Mouse (Mus musculus): ENCODE data around the gene D17H6S53E.
"Not testable (repeated sequence)": the region's sequence is repeated elsewhere in the genome, so short reads cannot be mapped to it uniquely, and the experiment has no call there.

The D17H6S53E gene

DNA sequence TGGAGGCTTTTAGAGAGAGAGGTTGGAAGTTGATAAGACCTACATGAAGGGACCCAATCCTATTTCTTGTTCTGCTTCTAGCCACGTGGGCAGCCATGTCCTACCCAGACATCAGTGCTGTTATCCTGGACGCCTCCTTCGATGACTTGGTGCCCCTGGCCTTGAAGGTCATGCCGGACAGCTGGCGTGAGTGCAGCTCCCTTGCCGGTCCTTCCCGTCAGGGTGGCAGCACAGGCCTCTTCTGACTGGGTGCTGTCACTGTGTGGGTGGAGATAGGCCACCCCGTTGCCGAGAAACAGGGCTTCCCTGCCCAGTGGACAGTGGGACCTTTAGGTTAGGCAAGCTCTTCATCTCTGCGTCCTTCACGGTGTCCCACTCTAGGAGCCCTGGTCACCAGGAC lies 25.0 kb upstream of the D17H6S53E start:
- DNase-seq (ENCODE audit: low read depth, low spot score): no peak

DNA sequence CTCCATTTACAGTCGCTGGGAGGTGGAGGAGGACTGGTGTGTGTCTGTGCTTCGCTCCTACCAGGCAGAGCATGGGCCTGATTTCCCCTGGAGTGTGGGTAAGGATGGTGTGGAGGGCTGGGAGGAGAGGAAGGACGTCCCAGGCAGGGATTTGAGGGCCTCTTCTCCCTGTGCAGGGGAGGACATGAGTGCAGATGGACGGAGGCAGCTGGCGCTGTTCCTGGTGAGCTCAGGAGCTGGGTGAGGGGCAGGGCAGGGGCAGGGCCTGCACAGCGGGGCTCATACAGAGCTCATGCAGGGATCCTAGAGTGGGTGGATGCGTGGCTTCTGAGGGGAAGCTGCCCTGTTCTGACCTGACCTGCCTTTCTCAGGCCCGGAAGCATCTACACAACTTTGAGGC lies 23.9 kb upstream of the D17H6S53E start:
- DNase-seq (ENCODE audit: low read depth, low spot score): no peak

DNA sequence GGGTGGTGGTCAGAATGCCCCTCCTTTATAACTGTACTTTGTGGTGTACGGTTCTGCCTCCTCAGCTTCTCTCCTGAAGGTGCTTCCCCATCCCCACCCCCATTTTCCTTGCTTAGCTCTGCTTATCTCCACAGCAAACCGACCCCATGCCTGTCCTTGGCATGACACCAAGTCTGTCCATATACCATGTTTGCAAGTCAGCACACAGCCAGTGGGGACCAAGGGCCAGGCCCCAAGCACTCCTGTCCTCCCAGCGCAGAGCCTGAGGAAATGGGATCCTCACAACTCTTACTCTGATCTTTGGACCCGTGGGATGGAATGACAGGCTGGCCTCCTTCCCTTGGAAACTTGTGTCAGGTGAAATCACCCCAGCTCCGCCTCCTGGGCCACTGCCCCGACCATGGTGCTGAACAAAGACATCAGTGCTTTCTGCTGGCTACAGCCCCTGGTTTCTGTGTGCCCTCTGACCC lies 22.9 kb upstream of the D17H6S53E start:
- DNase-seq (ENCODE audit: low read depth, low spot score): no peak

DNA sequence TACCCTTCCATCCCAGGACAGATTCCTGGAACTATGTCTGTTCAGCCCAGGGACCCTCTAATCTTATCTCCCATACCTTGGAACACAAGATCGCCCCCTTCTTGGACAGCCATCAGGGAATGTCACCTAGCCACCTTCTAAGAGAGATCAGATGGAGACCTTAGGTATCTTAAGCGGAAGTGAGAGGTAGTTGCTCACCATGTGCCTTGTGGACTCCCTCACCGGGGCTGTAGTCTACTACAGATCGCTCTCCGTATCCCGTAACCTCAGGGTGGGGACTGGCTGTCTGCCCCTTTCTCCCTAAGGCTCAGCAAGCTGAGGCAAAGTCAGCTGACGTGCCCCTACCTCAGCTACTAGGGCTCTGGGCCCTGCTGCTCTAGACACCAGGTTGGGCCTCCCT lies 22.1 kb upstream of the D17H6S53E start:
- DNase-seq (ENCODE audit: low read depth, low spot score): no peak

DNA sequence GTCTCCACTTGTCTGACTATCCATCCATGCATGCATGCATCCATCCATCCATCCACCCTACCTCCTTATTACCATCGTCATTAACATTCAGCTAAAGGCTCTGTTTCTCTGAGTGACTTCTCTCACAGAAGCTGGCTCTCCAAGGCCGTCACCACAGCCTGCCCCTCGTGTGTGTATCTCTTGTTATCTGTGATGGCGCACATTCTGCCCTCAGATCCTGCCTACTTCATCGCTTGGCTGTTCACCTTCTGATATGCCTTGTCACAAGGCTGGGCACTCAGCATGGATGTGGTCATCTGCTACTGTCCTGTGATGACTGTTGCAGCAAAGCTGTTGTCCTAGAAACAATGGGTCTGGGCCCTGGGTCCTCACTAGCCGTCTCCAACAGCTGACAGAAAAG lies 21.4 kb upstream of the D17H6S53E start:
- DNase-seq (ENCODE audit: low read depth, low spot score): no peak

DNA sequence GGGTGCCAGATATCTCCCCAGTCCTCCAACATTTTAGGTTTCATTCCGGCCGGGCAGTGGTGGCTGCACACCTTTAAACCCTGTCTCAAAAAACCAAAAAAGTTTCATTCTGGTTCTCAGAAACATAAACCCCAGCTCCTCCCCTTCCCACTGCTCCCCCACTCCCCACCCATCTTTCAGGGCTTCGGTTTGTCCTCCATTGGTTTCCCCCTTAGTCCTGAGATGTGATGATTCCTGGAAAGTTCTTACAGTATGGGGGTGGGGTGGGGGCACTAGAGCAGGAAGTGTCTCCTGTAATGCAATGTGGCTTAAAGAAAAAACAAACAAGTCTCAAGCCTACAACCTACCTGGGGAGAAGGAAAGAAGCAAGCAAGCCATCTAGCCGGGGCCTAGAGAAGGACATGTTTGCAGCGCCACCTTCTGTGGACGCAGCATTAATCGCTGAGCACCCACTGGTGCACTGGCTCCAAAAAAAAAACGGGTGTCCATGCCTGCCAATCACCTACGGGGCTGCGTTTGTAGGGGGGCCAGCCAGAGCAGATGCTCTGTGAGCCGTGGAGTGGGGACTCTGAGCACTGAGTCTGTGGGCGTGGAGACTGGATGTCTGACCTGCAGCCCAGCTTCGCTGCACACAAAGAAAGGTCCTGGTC lies 20.3 kb upstream of the D17H6S53E start:
- peak; percentile 35 for DNase-seq (ENCODE audit: low read depth, low spot score)

DNA sequence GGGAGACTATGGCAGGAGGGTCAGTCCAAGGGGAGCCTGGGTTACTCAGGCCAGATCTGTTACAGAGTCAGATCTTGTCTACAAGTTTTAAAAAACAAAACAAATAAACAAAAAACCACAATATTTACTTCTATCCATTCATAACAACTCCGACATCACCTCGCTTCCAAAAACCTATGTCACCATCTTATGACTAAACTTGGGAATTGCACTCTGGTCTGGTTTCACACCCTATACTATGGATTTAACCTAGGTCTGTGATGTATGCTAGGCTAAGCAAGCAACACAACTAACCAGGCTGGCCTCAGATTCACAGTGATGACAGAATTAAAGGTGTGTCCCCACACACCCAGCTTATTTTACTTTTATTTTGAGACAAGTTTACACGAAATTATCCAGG lies 19.7 kb upstream of the D17H6S53E start:
- no peak for DNase-seq (ENCODE audit: low read depth, low spot score)

DNA sequence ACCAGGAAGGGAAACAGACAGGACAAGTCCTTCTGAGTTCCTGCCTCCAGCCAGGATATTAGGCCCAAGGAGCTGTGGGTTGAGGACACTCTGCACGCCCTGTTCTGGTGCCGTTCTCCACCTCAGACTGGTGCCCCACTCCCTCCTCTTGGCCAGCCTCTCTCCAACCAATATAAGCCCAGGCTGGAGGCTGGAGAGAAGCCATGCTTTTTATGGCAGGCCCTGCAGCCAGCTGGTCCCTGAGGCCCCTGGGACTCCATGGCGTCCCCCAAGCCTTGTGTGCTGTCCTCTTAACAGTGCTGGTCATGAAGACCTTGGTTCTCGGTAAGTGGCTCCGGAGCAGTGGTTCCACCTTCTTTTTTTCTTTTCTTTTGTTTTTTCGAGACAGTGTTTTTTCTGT lies 18.1 kb upstream of the D17H6S53E start, which contains the start of gene Ly6g5c:
TSS of gene Ly6g5c (plus strand) at position 183 of the 400 bp plus-strand sequence.
- no peak for DNase-seq (ENCODE audit: low read depth, low spot score)

DNA sequence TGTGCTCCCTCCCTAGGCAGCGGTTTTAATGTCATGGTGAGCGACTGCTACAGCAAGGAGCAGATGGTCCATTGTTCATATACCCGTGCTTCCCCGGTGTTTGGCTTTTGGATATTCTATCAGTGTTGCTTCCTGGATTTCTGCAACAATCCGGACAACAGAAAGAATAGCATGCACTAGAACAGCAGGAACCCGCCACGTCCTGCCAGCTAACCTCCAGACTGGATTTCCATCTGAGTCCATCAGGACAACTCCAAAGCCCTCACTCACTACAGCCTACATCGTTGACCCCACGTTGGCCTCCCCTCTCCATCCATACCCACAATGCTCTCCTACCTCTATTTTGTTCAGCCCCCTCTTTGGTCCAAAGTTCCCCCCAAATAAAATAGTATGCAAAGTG lies 14.4 kb upstream of the D17H6S53E start:
- no peak for DNase-seq (ENCODE audit: low read depth, low spot score)

DNA sequence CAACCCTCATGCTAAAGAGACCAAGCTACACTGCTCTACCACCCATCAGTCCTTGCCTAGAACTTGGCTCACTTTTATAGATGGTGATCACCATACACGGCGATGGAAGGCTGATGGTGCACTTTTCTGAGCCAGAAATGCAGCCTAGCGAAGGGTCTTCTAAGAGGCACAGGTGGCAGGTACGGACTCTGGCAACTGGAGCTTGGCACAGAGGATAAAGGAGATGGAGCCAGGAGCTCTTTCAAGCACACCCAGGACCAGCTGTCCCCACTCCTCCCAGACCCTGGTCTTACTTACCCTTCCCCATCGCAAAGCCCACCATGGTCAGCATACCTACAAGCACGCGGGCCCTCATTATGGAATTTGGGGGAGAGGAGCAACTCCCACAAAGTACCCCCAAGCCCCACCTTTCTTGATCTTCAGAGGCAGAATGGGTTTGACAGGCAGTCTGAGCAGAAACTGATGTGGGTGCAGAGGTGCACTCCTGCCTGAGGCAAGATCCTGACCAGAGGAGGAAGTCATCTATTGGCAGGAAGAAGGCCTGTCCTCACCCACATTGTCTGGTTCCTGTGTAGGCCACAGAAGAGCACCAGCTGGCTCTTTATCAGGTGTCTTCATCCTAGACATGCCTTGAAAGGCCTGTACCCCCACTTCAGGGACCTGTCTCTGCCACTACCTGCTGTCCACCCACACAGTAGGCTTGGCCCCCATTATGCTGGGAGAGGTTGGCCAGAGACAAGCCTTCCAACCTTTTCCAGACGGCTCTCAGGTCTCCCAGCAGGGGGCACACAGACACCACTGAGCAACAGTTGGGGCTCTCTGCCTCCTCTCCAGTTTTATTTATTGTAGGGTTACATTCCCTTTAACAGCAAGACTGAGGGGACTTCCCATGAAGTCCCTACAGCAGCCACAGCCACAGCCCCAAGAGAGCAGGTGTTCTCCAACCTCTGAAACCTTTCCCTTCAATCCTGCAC lies 10.8 kb upstream of the D17H6S53E start, which contains the start of gene Ly6g5b:
TSS of gene Ly6g5b (minus strand) at position 383 of the 974 bp plus-strand sequence.
- no peak for DNase-seq (ENCODE audit: low read depth, low spot score)

DNA sequence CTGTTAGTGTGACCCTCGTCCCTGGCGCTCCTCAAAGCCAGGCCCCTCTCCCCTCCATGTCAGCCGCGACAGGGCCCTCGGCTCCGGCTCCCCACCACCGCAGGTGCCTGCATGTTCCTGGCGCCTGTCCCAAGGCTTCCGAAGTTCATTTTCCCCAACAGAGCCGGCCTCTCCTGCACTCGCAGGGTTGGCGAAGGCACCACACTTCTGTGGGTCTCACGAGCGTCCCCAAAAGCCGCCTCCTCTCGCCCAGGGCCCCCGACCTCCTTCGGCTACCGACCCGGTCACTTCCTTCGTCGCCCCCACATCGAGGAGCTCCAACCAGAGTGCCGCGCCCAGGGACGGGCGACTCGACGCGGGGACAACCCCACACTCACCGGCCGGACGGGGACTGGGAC lies 5.4 kb upstream of the D17H6S53E start:
- no peak for DNase-seq (ENCODE audit: low read depth, low spot score)

DNA sequence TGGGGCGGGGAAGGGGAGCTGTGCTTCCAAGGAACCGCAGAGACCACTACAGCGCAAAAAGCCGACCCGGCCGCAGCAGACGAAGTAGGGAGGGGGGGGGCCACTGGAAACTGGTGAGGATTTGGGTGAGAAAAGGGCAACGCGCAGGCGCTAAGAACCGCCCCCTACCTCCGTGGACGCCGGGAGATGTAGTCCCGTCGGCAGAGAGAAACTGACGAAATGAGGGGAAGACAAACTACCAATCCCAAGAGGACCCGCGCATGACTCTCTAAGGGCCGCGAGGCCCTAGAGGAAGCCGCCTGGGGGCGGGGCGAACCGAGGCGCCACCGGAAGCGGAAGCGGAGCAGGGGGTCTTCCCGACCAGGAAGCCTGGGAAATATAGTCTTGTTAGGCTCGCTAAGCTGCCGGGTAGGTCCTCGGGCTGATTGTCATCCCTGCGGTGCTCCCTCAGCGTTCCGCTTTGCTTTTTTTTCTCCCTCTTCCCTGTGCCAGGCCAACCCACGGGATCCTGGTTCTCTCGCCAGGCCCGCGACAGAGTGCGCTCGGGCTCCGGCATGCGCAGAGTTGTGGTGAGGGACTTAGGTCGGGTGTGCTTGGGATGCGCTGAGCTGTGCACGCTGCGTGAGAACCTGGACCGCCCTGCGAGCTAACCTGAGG lies 4.9 kb upstream of the D17H6S53E start, which contains the start of gene Gpank1:
TSS of gene Gpank1 (plus strand) at position 313 of the 657 bp plus-strand sequence.
- peak; percentile 98 for DNase-seq (ENCODE audit: low read depth, low spot score)

DNA sequence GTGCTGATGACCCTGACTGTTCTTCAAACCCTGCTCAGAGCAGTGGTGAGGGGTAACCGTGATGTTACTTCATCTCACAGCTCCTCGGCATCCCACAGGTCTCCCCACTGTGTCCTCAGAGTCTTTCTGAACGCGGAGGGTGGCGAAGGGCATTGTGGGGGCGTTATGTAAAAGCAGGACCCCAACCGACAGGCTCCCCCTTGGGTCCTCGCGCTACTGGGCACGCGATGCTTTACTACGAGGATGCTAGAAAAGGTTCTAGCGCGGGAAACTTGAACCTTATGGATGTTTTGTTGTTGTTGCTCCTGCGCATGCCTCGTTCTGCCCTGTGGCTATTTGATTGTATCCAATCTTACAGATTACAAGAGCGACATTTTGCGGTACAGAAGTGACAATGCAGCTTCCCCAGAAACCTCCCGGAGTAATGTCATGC lies 4.3 kb upstream of the D17H6S53E start, which contains the start of gene Csnk2b:
TSS of gene Csnk2b (minus strand) at position 183 of the 433 bp plus-strand sequence.
- DNase-seq (ENCODE audit: low read depth, low spot score): peak; percentile 57

DNA sequence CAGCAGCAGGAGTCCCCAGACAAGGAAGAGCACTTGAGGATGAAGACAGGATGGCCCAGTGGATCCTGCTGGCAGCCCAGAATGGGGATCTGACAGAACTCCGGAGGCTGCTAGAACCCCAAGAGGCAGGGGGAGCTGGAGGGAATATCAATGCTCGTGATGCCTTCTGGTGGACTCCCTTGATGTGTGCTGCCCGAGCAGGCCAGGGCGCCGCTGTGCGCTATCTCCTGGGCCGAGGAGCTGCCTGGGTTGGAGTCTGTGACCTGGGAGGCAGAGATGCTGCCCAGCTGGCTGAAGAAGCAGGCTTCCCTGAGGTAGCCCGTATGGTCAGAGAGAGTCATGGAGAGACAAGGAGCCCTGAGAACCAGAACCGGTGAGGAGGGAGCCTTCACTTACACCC lies 2.9 kb upstream of the D17H6S53E start:
- not testable (repeated sequence) for DNase-seq (ENCODE audit: low read depth, low spot score)

DNA sequence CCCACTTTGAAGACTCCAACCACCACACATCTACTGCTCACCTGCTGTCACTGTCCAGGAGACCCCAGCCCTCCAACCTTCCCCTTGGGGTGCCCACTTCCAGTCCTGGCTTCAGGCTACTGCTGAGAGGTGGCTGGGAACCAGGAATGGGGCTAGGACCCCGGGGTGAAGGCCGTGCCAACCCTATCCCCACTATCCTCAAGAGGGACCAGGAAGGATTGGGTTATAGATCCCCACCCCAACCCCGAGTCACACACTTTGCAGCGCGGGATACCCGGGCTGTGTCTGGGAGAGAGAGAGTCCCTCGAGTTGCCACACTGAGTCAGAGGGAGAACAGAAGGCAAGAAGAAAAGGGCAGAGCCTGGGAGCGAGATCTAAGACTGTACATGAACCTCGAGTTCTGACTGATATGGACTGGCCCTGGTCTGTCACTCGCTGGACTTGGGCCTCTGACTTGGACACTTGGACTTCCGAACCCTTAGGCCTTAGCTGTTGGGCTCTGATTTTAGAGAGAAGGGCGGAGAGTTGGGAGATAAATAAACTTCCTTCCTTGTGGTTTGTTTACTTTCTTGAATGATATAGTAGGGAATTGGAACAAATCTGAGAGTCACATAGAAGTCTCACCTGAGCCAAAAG lies 1.8 kb upstream of the D17H6S53E start:
- DNase-seq (ENCODE audit: low read depth, low spot score): not testable (repeated sequence)

DNA sequence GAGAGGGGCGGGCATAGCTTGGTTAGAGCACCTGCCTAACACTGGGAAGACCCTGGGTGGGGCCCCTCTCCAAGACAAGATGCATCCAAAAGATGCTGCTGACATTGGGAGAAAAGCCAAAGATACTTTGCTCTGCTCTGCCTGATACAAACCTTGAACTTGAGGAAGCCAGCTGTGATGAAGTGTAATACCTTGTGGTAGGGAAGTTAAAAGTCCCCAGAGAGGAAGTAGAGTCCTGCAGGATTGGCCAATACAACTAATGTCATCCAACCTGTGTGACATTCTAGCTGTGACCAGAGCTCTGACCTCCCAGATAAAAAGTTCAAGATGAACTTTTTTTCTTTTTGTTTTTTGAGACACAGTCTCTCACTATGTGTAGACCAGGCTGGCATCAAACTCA lies 1.1 kb upstream of the D17H6S53E start:
- no peak for DNase-seq (ENCODE audit: low read depth, low spot score)

DNA sequence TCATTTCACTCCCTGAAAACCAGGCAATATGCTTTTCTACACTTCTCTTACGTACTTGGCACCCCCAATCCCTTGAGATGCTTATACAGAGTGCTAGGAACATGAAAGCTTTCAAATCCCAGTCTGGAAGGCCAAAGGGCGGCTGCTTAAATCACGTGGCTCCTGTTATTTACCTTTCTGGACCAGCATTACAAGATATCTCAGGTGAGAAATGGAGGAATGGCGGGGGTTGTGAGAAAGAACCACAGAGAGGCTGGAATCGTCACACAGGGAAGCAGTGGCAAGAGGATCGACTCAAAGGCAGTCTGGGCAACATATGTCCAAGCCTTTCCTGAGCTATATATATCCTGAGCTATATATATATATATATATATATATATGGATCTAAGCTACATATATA lies 595 bp upstream of the D17H6S53E start:
- DNase-seq (ENCODE audit: low read depth, low spot score): no peak

DNA sequence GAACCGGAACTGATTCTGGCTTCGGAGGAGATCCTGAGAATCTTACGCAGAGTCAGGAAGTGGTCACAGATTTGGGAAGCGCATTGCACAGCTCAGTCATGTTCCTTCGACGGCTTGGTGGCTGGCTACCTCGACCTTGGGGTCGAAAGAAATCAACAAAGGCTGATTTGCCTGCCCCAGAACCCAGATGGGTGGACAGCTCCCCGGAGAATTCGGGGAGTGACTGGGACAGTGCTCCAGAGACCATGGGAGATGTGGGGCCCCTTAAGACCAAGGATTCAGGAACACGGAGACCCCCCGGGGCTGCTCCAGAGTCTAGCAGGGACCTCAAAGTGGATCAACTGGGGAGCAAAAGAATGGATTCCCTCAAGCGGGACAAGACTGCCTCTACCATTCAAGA lies 844 bp downstream of the D17H6S53E start:
- DNase-seq (ENCODE audit: low read depth, low spot score): no peak

DNA sequence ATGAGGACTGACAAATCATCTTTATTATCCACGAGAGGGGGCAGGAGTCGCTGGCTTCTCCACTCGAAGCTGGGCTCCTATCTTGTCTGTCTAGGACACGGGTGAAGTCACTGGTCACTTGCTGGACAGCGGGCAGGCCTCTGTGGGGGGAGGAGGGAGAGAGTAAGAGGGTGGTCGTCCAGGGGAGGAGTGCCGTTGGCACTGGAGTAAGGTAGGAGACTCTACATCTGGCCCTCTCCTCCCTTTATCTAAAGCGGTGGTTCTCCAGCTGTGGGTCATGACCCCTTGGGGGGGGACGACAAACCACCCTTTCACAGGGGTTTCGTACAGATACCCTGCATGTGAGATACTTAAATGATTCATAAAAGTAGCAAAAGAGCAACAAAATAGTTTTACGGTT lies 2.8 kb downstream of the D17H6S53E start:
- no peak for DNase-seq (ENCODE audit: low read depth, low spot score)

DNA sequence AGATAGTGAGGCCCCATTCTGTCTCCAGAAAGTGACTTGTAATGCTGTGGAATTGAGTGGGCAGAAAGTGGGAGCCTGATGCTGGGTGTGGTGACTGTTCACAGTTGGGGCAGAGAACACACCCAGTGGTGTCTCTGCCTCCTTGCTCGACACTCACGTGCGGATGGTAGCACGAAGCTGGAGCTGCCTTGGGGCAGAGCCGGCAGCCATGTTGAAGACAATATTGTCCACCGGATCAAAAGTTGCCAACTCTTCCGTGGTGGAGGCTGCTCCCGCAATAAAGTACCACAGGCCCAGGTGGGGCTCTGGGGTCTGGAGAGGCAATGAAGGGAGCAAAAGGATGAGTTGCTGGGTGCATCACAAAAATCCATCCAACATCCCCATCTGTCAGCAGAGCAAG lies 4.9 kb downstream of the D17H6S53E start:
- DNase-seq (ENCODE audit: low read depth, low spot score): no peak

DNA sequence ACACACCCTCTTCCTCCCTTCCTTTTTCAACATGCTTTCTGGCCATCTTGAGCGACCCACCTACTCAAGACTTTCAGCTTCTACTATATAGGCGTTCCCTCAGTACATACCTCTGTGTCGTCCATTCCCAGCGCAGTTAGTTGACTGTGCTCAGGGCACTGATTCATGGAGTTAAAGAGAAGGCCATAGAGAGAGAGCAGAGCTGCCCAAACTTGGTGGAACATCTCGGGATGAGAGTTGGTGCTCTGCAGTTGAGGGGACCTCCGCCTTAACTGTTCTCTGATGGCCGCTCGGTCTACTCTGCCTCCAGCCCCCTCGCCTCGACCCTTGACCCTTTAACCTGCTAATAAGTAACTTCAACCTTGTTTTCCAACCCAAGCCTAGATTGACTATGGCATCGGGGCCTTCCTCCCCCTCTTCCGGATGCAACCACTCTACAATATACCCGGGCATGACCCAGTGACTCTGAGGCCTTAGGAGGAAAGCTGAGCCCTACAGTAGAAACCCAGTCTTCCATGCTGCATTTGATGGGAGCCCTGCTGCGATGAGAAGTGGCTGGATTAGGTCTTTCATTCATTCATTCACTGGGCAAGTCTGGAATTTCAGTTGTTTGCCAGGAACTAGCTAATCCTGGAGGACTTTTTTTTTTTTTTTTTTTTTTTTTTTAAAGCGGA lies 5.5 kb downstream of the D17H6S53E start, which contains the start of gene Apom:
TSS of gene Apom (minus strand) at position 551 of the 674 bp plus-strand sequence.
- no peak for DNase-seq (ENCODE audit: low read depth, low spot score)

Data from retina, postnatal 7 days (tissue).